Mouse (Mus musculus): ENCODE measurements around the gene Cep68.

DNA sequence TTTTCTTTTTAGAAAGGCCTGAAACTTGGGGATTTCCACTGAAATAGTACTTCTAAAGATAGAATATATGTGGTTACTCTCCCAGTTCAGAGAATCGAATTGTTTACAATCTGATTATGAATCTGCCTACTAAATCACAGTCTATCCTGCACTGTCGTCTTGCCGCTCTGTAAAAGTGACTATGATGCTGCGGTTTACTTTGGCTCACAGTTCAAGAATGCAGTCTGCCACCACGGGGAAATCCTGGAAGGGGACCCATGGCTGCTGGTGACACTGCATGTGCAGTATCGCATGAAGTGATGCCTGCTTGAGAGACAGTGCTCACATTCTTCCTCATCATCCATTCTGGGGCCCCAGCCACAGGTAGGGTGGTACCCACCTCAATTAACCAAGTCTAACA is 3.9 kb downstream of the Cep68 start:
- TF ChIP-seq CTCF (conservative IDR thresholded peaks at IDR 0.05; ENCODE audit: low read length) (no peak), NANOG (IDR thresholded peaks at IDR 0.05; ENCODE audit: borderline replicate concordance, low read length) (no peak)
